Mouse (Mus musculus) midbrain, embryonic 16.5 days (tissue): Measurements from ENCODE around the gene Arid4b. TPM values are rescaled to one million over a fixed set of nuclear protein-coding genes. Genes with fewer than 3 reads are reported as not detected.

ENCODE experiments used
- ATAC-seq: fragments of 200-750 bp; cut with Nextera tagmentation; 2 replicates; pipeline ENCODE4 v1.8.0; 2017; ENCODE audit warnings: moderate TSS enrichment
- H3K27ac ChIP-seq: fragments of 300-500 bp; sonication (generic); 2 replicates; pipeline ENCODE4 v1.5.1; 2014; ENCODE audit warnings: mild to moderate bottlenecking, low read length, mixed read lengths
- H3K27me3 ChIP-seq: fragments of 300-500 bp; sonication (generic); 2 replicates; pipeline ENCODE4 v1.6.1; 2014; ENCODE audit warnings: low read depth, low read length, mixed read lengths; ENCODE audit not compliant: control insufficient read depth, insufficient read depth
- H3K36me3 ChIP-seq: fragments of 300-500 bp; sonication (generic); 2 replicates; pipeline ENCODE4 v1.6.1; 2014; ENCODE audit warnings: mild to moderate bottlenecking, low read length, moderate library complexity, mixed read lengths; ENCODE audit not compliant: control insufficient read depth, insufficient read depth
- H3K4me1 ChIP-seq: fragments of 300-500 bp; sonication (generic); 2 replicates; pipeline ENCODE4 v1.6.1; 2014; ENCODE audit warnings: mild to moderate bottlenecking, low read length, mixed read lengths; ENCODE audit not compliant: control insufficient read depth, insufficient read depth
- H3K4me2 ChIP-seq: fragments of 300-500 bp; sonication (generic); 2 replicates; pipeline ENCODE4 v1.6.1; 2014; ENCODE audit warnings: mild to moderate bottlenecking, low read length, mixed read lengths
- H3K4me3 ChIP-seq: fragments of 300-500 bp; sonication (generic); 2 replicates; pipeline ENCODE4 v1.5.1; 2014; ENCODE audit warnings: low read depth, mild to moderate bottlenecking, low read length, moderate library complexity, mixed read lengths
- H3K9ac ChIP-seq: fragments of 300-500 bp; sonication (generic); 2 replicates; pipeline ENCODE4 v1.6.1; 2014; ENCODE audit warnings: low read depth, low read length, mixed read lengths
- H3K9me3 ChIP-seq: fragments of 300-500 bp; sonication (generic); replicated peaks from 2 replicates; pipeline ENCODE4 v1.6.1; 2014; ENCODE audit warnings: mild to moderate bottlenecking, low read length, mixed read lengths; ENCODE audit not compliant: control insufficient read depth, poor library complexity, severe bottlenecking
- WGBS: fragments of 180-500 bp; shearing (Covaris S2); extraction: QIAGEN DNeasy Blood & Tissue Kit; methylation state at CpG from one replicate; pipeline ENCODE4 v1.1.7; 2014; 5-methylcytosine and 5-hydroxymethylcytosine counted together
- polyA plus RNA-seq: library from polyadenylated mRNA; unstranded; fragments of >200 nt; fragmentation: Nextera tagmentation; extraction: Ambion mirVana; gene quantifications from 2 replicates; pipeline ENCODE4 v1.2.1, GENCODE M21; 2015

Arid4b gene
- polyA plus RNA-seq, 1 experiment from 2014 or later: 80.9 TPM

DNA sequence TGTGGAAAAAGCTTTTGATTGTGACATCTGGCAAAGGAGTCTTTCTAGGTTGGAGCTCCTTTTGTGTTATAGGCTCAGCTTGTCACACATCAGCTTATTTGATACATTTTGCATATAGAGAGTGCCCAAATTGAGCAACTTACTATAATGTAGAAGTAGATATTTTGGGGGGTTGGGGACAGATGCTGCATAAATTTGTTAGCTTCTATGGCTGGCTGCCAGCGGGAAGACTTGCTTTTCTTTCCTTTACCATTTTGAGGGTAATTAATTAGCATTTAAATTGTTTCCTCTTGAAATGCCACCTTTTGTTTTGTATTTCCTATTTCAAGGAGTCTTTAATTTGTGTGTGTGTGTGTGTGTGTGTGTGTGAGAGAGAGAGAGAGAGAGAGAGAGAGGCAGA, 68.6 kb downstream of the Arid4b start:
- ATAC-seq: no peak
- Histone ChIP-seq H3K9me3 (no peaks in the 10 kb centered on the region), H3K4me2 (no peak overlapping the region), H3K9ac (no peak overlapping the region), H3K36me3 (peaks cover 6% of the 10 kb centered on the region), H3K4me1 (no peaks in the 10 kb centered on the region), H3K27me3 (no peaks in the 10 kb centered on the region), H3K4me3 (no peak overlapping the region), H3K27ac (no peak overlapping the region)
- WGBS: 74% methylated on average over 1 of the region's 1 CpGs

DNA sequence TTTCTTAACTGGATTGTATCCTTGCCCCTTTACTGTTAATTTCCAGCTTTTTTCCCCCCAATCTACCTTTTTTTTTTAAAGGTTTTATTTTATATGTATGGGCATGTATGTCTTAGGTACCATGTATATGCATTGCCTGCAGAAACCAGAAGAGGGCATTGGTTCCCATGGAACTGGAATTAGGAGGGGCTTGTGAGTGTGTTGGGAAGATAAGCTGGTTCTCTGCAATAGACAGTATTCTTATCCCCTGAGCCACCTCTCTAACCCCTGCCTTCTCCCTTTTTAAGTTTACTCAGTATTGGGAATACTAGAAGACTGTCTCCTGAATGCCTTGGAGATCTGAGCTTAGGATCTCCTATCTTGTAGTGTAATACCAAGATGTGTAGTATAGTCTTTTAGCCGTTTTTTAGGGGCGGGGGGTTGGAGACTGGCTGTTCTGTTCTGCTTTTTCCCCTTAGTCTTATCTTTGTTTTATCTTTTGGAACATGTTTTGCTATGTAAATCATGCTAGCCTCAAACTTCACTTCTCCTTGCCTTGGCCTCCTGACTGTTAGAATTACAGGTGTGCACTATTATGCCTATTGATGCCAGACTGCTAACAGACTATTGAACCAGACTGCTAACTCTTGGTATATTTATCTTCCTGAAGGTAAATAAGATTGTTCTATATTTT, 79.4 kb downstream of the Arid4b start:
- no peak overlapping the region for H3K27ac ChIP-seq
- no peak overlapping the region for H3K4me2 ChIP-seq
- H3K4me1 ChIP-seq: no peaks in the 10 kb centered on the region
- H3K4me3 ChIP-seq: no peak overlapping the region
- H3K36me3 ChIP-seq: 0 out of 2 replicates have a peak, but pooled peaks cover 4% of the 10 kb centered on the region
- ATAC-seq: no peak
- no peaks in the 10 kb centered on the region for H3K9me3 ChIP-seq
- no peak overlapping the region for H3K9ac ChIP-seq
- H3K27me3 ChIP-seq: no peaks in the 10 kb centered on the region
- 97% methylated on average over 2 of the region's 2 CpGs for WGBS

DNA sequence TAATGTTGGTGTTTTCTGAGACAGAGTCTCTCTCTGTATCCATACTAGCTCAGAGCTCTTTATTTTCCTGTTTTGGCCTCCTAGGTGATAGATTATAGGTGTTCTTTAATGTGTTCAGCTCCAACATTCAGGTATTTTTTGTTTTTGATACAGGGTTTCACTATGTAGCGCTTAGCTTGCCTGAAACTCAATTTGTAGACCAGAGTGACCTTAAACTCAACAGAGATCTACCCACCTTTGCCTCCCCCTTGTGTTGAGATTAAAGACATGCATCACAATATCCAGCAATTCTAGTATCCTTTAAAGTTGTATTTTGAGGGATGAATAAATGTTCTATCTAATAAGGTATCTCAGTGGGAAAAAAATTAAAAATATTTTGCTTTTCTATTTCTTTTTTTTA, 115.0 kb downstream of the Arid4b start:
- H3K27ac ChIP-seq: no peak overlapping the region
- H3K9me3 ChIP-seq: no peaks in the 10 kb centered on the region
- no peaks in the 10 kb centered on the region for H3K27me3 ChIP-seq
- no peak overlapping the region for H3K4me2 ChIP-seq
- no peak overlapping the region for H3K4me3 ChIP-seq
- ATAC-seq: 0 out of 2 replicates have a peak, but pooled peaks have one; percentile 36
- peaks cover 3% of the 10 kb centered on the region for H3K36me3 ChIP-seq
- WGBS: 92% methylated on average over 1 of the region's 1 CpGs
- H3K9ac ChIP-seq: no peak overlapping the region
- H3K4me1 ChIP-seq: no peaks in the 10 kb centered on the region

DNA sequence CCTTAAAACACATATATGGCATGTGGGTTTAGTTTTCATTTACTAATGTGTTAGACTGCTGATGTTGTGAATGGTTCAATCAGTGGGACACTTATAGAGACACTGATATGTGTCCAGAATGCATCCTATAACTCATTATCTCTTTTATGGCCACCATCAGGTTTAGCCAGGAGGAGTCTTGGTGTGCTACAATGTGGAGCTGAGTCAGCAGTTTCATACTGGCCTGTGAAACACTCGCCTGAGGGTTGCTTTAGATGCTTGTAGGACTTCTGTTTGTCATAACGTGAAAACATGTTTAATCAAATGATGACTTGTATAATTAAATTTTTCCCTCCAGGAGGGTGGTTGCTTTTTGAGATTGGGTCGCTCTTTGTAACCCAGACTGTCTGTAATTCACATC, 116.6 kb downstream of the Arid4b start:
- Histone ChIP-seq H3K4me3 (no peak overlapping the region), H3K27ac (no peak overlapping the region), H3K9ac (no peak overlapping the region), H3K36me3 (peaks cover 3% of the 10 kb centered on the region), H3K27me3 (no peaks in the 10 kb centered on the region), H3K4me1 (no peaks in the 10 kb centered on the region), H3K9me3 (no peaks in the 10 kb centered on the region), H3K4me2 (no peak overlapping the region)
- no peak for ATAC-seq
- WGBS: 80% methylated on average over 3 of the region's 3 CpGs

DNA sequence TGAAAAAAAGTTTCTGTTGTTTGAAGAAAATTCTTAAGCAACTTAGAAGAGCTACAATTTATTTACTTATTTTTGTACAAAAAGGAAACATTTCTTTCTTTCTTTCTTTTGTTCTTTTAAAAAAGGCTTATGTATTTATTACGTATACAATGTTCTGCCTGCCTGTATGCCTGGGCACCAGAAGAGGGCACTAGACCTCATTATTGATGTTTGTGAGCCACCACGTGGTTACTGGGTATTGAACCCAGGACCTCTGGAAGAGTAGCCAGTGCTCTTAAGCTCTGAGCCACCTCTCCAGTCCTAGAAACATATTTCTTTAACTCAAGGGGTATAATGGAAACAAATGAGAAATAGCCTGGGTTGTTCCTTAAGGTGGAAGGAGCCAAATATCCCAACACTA, 182.9 kb downstream of the Arid4b start:
- H3K9ac ChIP-seq: no peak overlapping the region
- no peak for ATAC-seq
- H3K27me3 ChIP-seq: no peaks in the 10 kb centered on the region
- WGBS: 50% methylated on average over 2 of the region's 2 CpGs
- no peaks in the 10 kb centered on the region for H3K4me1 ChIP-seq
- no peak overlapping the region for H3K27ac ChIP-seq
- H3K4me3 ChIP-seq: no peak overlapping the region
- peaks cover 17% of the 10 kb centered on the region for H3K36me3 ChIP-seq
- H3K4me2 ChIP-seq: no peak overlapping the region
- H3K9me3 ChIP-seq: no peaks in the 10 kb centered on the region

Other genes with a start within 250 kb of the Arid4b start
- 17.8 and 18.6 TPM in 2 replicates for gene B3galnt2, start 108.8 kb upstream of the Arid4b start, polyA plus RNA-seq
- gene Tbce, start 23.6 kb upstream of the Arid4b start, polyA plus RNA-seq: 106 TPM in 2 replicates
- 80.6 and 81.0 TPM in 2 replicates for gene Ggps1, start 256 bp downstream of the Arid4b start, polyA plus RNA-seq